Mouse (Mus musculus): ENCODE results near the gene Mpst. TPM values are rescaled to one million over a fixed set of nuclear protein-coding genes. Genes with fewer than 3 reads are reported as not detected.

The Mpst gene
- polyA plus RNA-seq (2014; fragmentation: Nextera tagmentation; extraction: Ambion mirVana): 1.1 and 1.6 TPM in 2 replicates

GRCm38 (mm10) chr15:78406293-78406934 lies at the start of gene Mpst:
Gene Mpst, plus strand, starts transcription at chr15:78406416.
- Histone ChIP-seq H3K4me2 (peak within 1 kb of the TSS; percentile 97), H3K9me3 (replicated peaks; ENCODE audit: control insufficient read depth, low read length) (no peaks in the 10 kb centered on the region), H3K9ac (ENCODE audit: low read depth, low read length) (peak within 1 kb of the TSS; percentile 85), H3K4me3 (ENCODE audit: low read depth, low read length) (peak within 1 kb of the TSS; percentile 69), H3K4me1 (ENCODE audit: control insufficient read depth, insufficient read depth, low read length) (peaks cover 30% of the 10 kb centered on the region), H3K27ac (ENCODE audit: low read depth, low read length) (peak within 1 kb of the TSS; percentile 88), H3K27me3 (ENCODE audit: control insufficient read depth, insufficient read depth, low read length) (peaks cover 30% of the 10 kb centered on the region), H3K36me3 (ENCODE audit: control insufficient read depth, insufficient read depth, low read length) (no peaks in the 10 kb centered on the region)
- under 1% methylated on average over 40 of the region's 40 CpGs for WGBS (ENCODE audit: insufficient replicate concordance)
- peak; percentile 86 for ATAC-seq (replicated peaks; ENCODE audit: insufficient number of reproducible peaks, low FRiP score, low TSS enrichment)

GRCm38 (mm10) chr15:78365916-78366315 lies 40.3 kb upstream of the Mpst start:
- H3K36me3 ChIP-seq (ENCODE audit: control insufficient read depth, insufficient read depth, low read length): no peaks in the 10 kb centered on the region
- peaks cover 13% of the 10 kb centered on the region for H3K27me3 ChIP-seq (ENCODE audit: control insufficient read depth, insufficient read depth, low read length)
- WGBS (ENCODE audit: insufficient replicate concordance): 80% methylated on average over 2 of the region's 2 CpGs
- no peaks in the 10 kb centered on the region for H3K4me1 ChIP-seq (ENCODE audit: control insufficient read depth, insufficient read depth, low read length)
- H3K9me3 ChIP-seq (replicated peaks; ENCODE audit: control insufficient read depth, low read length): no peaks in the 10 kb centered on the region
- no peak overlapping the region for H3K9ac ChIP-seq (ENCODE audit: low read depth, low read length)
- ATAC-seq (replicated peaks; ENCODE audit: insufficient number of reproducible peaks, low FRiP score, low TSS enrichment): no peak
- no peak overlapping the region for H3K4me2 ChIP-seq
- H3K4me3 ChIP-seq (ENCODE audit: low read depth, low read length): no peak overlapping the region
- no peak overlapping the region for H3K27ac ChIP-seq (ENCODE audit: low read depth, low read length)

- 75% methylated on average over 8 of the region's 8 CpGs for WGBS (ENCODE audit: insufficient replicate concordance)
- H3K27ac ChIP-seq (ENCODE audit: low read depth, low read length): no peak overlapping the region
- no peak overlapping the region for H3K9ac ChIP-seq (ENCODE audit: low read depth, low read length)
- no peak overlapping the region for H3K4me3 ChIP-seq (ENCODE audit: low read depth, low read length)
- ATAC-seq (replicated peaks; ENCODE audit: insufficient number of reproducible peaks, low FRiP score, low TSS enrichment): no peak
- no peaks in the 10 kb centered on the region for H3K9me3 ChIP-seq (replicated peaks; ENCODE audit: control insufficient read depth, low read length)
- peaks cover 13% of the 10 kb centered on the region for H3K27me3 ChIP-seq (ENCODE audit: control insufficient read depth, insufficient read depth, low read length)
- H3K36me3 ChIP-seq (ENCODE audit: control insufficient read depth, insufficient read depth, low read length): no peaks in the 10 kb centered on the region
- no peaks in the 10 kb centered on the region for H3K4me1 ChIP-seq (ENCODE audit: control insufficient read depth, insufficient read depth, low read length)
- H3K4me2 ChIP-seq: no peak overlapping the region
These were observed 39.3 kb upstream of the Mpst start for GRCm38 (mm10) chr15:78366875-78367274.

GRCm38 (mm10) chr15:78367811-78368210 lies 38.4 kb upstream of the Mpst start:
- no peak overlapping the region for H3K27ac ChIP-seq (ENCODE audit: low read depth, low read length)
- ATAC-seq (replicated peaks; ENCODE audit: insufficient number of reproducible peaks, low FRiP score, low TSS enrichment): no peak
- 58% methylated on average over 3 of the region's 3 CpGs for WGBS (ENCODE audit: insufficient replicate concordance)
- H3K9ac ChIP-seq (ENCODE audit: low read depth, low read length): no peak overlapping the region
- H3K4me1 ChIP-seq (ENCODE audit: control insufficient read depth, insufficient read depth, low read length): no peaks in the 10 kb centered on the region
- H3K4me2 ChIP-seq: no peak overlapping the region
- no peaks in the 10 kb centered on the region for H3K36me3 ChIP-seq (ENCODE audit: control insufficient read depth, insufficient read depth, low read length)
- H3K9me3 ChIP-seq (replicated peaks; ENCODE audit: control insufficient read depth, low read length): no peaks in the 10 kb centered on the region
- H3K4me3 ChIP-seq (ENCODE audit: low read depth, low read length): no peak overlapping the region
- peaks cover 13% of the 10 kb centered on the region for H3K27me3 ChIP-seq (ENCODE audit: control insufficient read depth, insufficient read depth, low read length)

GRCm38 (mm10) chr15:78368926-78369346 lies 37.3 kb upstream of the Mpst start:
- H3K36me3 ChIP-seq (ENCODE audit: control insufficient read depth, insufficient read depth, low read length): no peaks in the 10 kb centered on the region
- H3K4me1 ChIP-seq (ENCODE audit: control insufficient read depth, insufficient read depth, low read length): no peaks in the 10 kb centered on the region
- H3K4me2 ChIP-seq: no peak overlapping the region
- no peak overlapping the region for H3K4me3 ChIP-seq (ENCODE audit: low read depth, low read length)
- H3K9ac ChIP-seq (ENCODE audit: low read depth, low read length): no peak overlapping the region
- H3K9me3 ChIP-seq (replicated peaks; ENCODE audit: control insufficient read depth, low read length): no peaks in the 10 kb centered on the region
- H3K27me3 ChIP-seq (ENCODE audit: control insufficient read depth, insufficient read depth, low read length): peaks cover 13% of the 10 kb centered on the region
- no peak for ATAC-seq (replicated peaks; ENCODE audit: insufficient number of reproducible peaks, low FRiP score, low TSS enrichment)
- WGBS (ENCODE audit: insufficient replicate concordance): 4% methylated on average over 8 of the region's 8 CpGs
- H3K27ac ChIP-seq (ENCODE audit: low read depth, low read length): no peak overlapping the region

GRCm38 (mm10) chr15:78369641-78370040 lies 36.6 kb upstream of the Mpst start:
- Histone ChIP-seq H3K4me2 (no peak overlapping the region), H3K36me3 (ENCODE audit: control insufficient read depth, insufficient read depth, low read length) (no peaks in the 10 kb centered on the region), H3K9ac (ENCODE audit: low read depth, low read length) (no peak overlapping the region), H3K27me3 (ENCODE audit: control insufficient read depth, insufficient read depth, low read length) (peaks cover 13% of the 10 kb centered on the region), H3K4me1 (ENCODE audit: control insufficient read depth, insufficient read depth, low read length) (no peaks in the 10 kb centered on the region), H3K27ac (ENCODE audit: low read depth, low read length) (no peak overlapping the region), H3K4me3 (ENCODE audit: low read depth, low read length) (no peak overlapping the region), H3K9me3 (replicated peaks; ENCODE audit: control insufficient read depth, low read length) (no peaks in the 10 kb centered on the region)
- no peak for ATAC-seq (replicated peaks; ENCODE audit: insufficient number of reproducible peaks, low FRiP score, low TSS enrichment)
- 85% methylated on average over 1 of the region's 1 CpGs for WGBS (ENCODE audit: insufficient replicate concordance)

GRCm38 (mm10) chr15:78372796-78373195 lies 33.4 kb upstream of the Mpst start:
- no peak overlapping the region for H3K27ac ChIP-seq (ENCODE audit: low read depth, low read length)
- no peaks in the 10 kb centered on the region for H3K9me3 ChIP-seq (replicated peaks; ENCODE audit: control insufficient read depth, low read length)
- H3K4me1 ChIP-seq (ENCODE audit: control insufficient read depth, insufficient read depth, low read length): no peaks in the 10 kb centered on the region
- no peak overlapping the region for H3K4me3 ChIP-seq (ENCODE audit: low read depth, low read length)
- H3K9ac ChIP-seq (ENCODE audit: low read depth, low read length): no peak overlapping the region
- 57% methylated on average over 3 of the region's 3 CpGs for whole genome bisulfite sequencing (ENCODE audit: insufficient replicate concordance)
- ATAC-seq (replicated peaks; ENCODE audit: insufficient number of reproducible peaks, low FRiP score, low TSS enrichment): no peak
- no peak overlapping the region for H3K4me2 ChIP-seq
- H3K27me3 ChIP-seq (ENCODE audit: control insufficient read depth, insufficient read depth, low read length): peaks cover 9% of the 10 kb centered on the region
- H3K36me3 ChIP-seq (ENCODE audit: control insufficient read depth, insufficient read depth, low read length): no peaks in the 10 kb centered on the region

GRCm38 (mm10) chr15:78374204-78374603 lies 32.0 kb upstream of the Mpst start:
- WGBS (ENCODE audit: insufficient replicate concordance): 65% methylated on average over 3 of the region's 3 CpGs
- Histone ChIP-seq H3K4me1 (ENCODE audit: control insufficient read depth, insufficient read depth, low read length) (no peaks in the 10 kb centered on the region), H3K27me3 (ENCODE audit: control insufficient read depth, insufficient read depth, low read length) (peaks cover 4% of the 10 kb centered on the region; the same call in 1 of the 2 replicates), H3K36me3 (ENCODE audit: control insufficient read depth, insufficient read depth, low read length) (no peaks in the 10 kb centered on the region), H3K9ac (ENCODE audit: low read depth, low read length) (no peak overlapping the region), H3K4me3 (ENCODE audit: low read depth, low read length) (no peak overlapping the region), H3K9me3 (replicated peaks; ENCODE audit: control insufficient read depth, low read length) (no peaks in the 10 kb centered on the region), H3K27ac (ENCODE audit: low read depth, low read length) (no peak overlapping the region), H3K4me2 (no peak overlapping the region)
- no peak for ATAC-seq (replicated peaks; ENCODE audit: insufficient number of reproducible peaks, low FRiP score, low TSS enrichment)

- H3K4me2 ChIP-seq: no peak overlapping the region
- WGBS (ENCODE audit: insufficient replicate concordance): 77% methylated on average over 10 of the region's 10 CpGs
- no peak overlapping the region for H3K4me3 ChIP-seq (ENCODE audit: low read depth, low read length)
- H3K9ac ChIP-seq (ENCODE audit: low read depth, low read length): no peak overlapping the region
- no peak for ATAC-seq (replicated peaks; ENCODE audit: insufficient number of reproducible peaks, low FRiP score, low TSS enrichment)
- no peaks in the 10 kb centered on the region for H3K36me3 ChIP-seq (ENCODE audit: control insufficient read depth, insufficient read depth, low read length)
- peaks cover 2% of the 10 kb centered on the region; the same call in 1 of the 2 replicates for H3K27me3 ChIP-seq (ENCODE audit: control insufficient read depth, insufficient read depth, low read length)
- H3K27ac ChIP-seq (ENCODE audit: low read depth, low read length): no peak overlapping the region
- H3K4me1 ChIP-seq (ENCODE audit: control insufficient read depth, insufficient read depth, low read length): no peaks in the 10 kb centered on the region
- H3K9me3 ChIP-seq (replicated peaks; ENCODE audit: control insufficient read depth, low read length): no peaks in the 10 kb centered on the region
These were observed 28.4 kb upstream of the Mpst start for GRCm38 (mm10) chr15:78377859-78378258.
